Mouse (Mus musculus) c-Kit-positive CD71-positive TER-119-positive erythroid progenitor cells, embryonic 14.5 days (primary cell): Measurements from ENCODE around the gene Rpain.

Experiments
- DNase-seq: peaks from one replicate; pipeline ENCODE4 v3.0.0-alpha.2; 2013; ENCODE audit warnings: low spot score

Gene Rpain

GRCm38 (mm10) chr11:70969821-70970559, at the start of gene Rpain, which contains the start of gene Nup88:
Gene Rpain (plus strand): TSS chr11:70970213.
Gene Nup88 (minus strand): TSS chr11:70969973.
- peak; percentile 95 for DNase-seq

DNA sequence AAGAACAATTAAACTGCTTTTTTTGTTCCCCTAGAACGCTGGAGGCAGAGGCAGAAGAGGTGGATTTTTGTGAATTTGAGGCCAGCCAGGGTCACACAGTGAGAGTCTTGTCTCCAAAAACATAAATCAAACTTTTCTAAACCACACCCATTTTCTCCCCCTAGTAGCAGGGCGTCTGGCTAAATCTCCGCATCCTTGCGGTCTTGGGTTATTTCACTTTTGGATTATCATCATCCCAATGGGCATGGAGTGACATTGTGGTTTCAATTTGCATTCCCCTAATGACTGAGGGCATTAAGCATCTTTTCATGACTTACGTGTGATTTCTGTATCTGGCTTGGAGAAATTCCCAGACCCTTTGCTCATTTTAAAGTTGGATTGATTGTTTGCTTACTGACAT, 38.6 kb upstream of the Rpain start:
- no peak for DNase-seq

- DNase-seq, result no peak
These were observed 34.7 kb upstream of the Rpain start for GRCm38 (mm10) chr11:70935316-70935715.

DNA sequence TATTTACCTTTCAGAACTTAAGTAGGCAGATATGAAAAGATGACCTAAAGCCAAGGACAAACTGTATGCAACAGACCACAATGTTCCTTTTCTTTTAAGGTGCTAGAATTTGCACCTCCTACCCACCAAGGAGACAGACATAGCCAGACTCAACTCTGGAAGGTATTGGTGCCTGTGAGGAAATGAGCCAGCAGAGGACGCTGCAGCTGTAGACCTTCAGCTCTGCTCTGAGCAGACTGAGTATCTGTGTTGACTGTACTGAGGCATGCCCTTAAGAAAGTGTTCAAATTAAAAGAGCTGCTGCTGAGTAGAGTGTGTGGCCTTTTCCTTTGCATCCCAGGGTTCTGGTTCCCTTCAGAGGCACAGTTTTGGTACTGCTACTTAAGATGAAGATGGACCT, 27.4 kb upstream of the Rpain start:
- DNase-seq, result no peak

- no peak for DNase-seq
These were observed 26.4 kb upstream of the Rpain start for GRCm38 (mm10) chr11:70943651-70944050.

GRCm38 (mm10) chr11:70944935-70945817, 24.8 kb upstream of the Rpain start:
- no peak for DNase-seq

GRCm38 (mm10) chr11:70954711-70955110, 15.3 kb upstream of the Rpain start:
- no peak for DNase-seq

GRCm38 (mm10) chr11:70960786-70961554, 9.0 kb upstream of the Rpain start:
- no peak for DNase-seq

- DNase-seq, result peak; percentile 44
These were observed 5.6 kb upstream of the Rpain start for GRCm38 (mm10) chr11:70964222-70964907.

DNA sequence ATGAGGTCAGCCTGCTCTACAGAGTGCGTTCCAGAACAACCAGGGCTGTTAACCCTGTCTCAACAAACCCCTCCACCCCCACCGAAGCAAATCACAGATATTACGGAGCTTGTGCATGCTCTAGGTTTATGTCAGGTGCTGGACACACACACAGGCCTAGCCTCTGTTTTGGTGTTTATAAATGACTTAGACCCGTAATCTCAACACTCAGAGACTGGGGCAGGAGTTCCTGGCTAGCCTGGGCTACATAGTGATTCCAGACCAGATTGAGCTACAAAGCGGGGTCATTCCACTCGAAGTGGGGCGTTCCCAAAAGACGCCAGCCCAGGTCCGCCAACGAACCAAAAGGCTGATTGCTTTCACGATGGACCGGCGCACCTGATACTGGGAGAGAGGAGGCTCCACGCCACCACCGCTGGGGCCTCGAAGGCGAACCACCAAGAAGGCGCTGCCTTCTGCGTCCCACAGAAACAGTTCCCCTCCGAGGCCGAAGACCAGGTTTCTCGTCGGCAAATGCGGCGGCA, 680 bp upstream of the Rpain start:
- DNase-seq, result no peak

- peak; percentile 91 for DNase-seq
These were observed 837 bp downstream of the Rpain start for GRCm38 (mm10) chr11:70970560-70971540.

GRCm38 (mm10) chr11:70972586-70972985, 2.6 kb downstream of the Rpain start:
- DNase-seq, result no peak

GRCm38 (mm10) chr11:70973947-70974346, 3.9 kb downstream of the Rpain start:
- DNase-seq, result no peak

DNA sequence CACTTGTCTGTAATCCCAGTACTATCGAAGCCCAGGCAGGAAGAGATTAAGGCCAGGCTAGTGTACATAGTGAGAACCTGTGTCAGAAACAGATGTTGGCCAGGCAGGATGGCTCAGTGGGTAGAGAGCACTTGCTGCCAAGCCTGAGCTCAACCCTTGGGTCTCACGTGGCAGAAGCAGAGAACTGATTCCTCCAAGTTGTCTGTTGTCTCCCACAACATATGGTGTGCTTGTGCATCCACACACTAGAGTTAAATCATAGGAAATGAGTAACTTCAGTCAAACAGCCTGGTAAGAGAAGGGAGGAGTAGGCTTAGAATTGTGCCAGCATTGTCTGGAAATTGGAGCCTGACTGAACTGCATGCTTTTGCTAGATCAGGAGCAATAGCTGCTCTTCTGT, 5.2 kb downstream of the Rpain start:
- DNase-seq, result no peak

GRCm38 (mm10) chr11:70977293-70977692, 7.3 kb downstream of the Rpain start:
- DNase-seq, result no peak

GRCm38 (mm10) chr11:70980232-70980631, 10.2 kb downstream of the Rpain start:
- no peak for DNase-seq

DNA sequence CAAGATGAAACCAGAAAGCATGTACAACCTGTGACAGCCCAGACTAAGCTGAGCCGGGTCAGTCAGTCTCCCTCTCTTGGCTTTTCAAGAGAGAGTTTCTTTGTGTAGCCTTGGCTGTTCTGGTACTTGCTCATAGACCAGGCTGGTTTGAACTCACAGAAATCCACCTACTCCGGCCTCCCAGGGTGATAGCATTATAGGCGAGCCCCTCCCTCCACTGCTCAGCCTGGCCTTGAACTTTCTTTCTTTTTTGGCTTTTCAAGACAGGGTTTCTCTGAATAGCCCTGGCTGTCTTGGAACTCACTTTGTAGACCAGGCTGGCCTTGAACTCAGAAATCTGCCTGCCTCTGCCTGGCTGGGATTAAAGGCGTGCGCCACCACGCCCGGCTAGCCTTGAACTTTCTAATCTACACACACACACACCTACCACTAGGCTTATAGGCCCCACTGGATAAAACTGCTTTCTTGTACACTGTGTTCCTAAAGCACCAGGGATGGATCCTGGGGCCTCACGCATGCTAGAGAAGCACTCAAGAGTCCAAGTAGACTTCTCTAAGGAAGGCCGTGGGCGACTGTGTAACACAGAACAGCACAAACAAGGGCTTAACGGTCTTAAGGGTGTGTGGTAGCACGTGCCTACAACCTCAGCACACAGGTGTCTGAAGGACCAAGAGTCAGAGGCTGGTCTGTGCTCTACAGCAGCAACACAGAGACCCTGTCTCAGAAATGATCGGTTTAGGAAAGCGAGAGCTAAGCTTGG, 10.9 kb downstream of the Rpain start:
- peak; percentile 34 for DNase-seq

DNA sequence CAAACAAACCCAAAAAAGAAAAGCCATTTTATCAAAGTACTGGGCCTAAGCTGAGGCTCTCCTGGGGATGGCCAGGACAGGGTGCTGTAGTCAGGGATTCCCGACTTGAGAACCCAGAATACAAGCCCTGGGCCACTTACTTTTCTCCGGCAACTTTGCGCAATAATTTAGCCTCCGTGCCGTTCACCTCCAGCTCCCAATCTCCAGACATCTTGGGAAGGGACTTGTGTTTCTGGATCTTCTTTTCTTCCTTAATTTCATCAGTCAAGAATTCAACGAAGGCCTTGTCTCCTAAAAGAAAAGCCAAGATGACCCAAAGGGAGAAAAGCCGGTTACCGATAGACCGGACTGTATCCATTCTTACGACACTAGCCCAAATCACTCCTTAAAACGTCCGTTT, 12.0 kb downstream of the Rpain start:
- peak; percentile 35 for DNase-seq

GRCm38 (mm10) chr11:70982557-70983228, 12.7 kb downstream of the Rpain start, which contains the start of gene C1qbp:
Gene C1qbp (minus strand): TSS chr11:70983026.
- DNase-seq, result peak; percentile 86
